Mouse (Mus musculus) testis, adult 2 months (tissue): Measurements from ENCODE around the gene Robo2. TPM values are rescaled to one million over a fixed set of nuclear protein-coding genes. Genes with fewer than 3 reads are reported as not detected.
"Not testable (repeated sequence)": the region's sequence is repeated elsewhere in the genome, so short reads cannot be mapped to it uniquely, and the experiment has no call there.

ENCODE experiments used
- H3K27ac ChIP-seq: fragments of 200-500 bp; 2 replicates; pipeline ENCODE4 v1.5.1; 2012; ENCODE audit warnings: low read depth, low read length; ENCODE audit not compliant: control insufficient read depth, insufficient read depth
- H3K27me3 ChIP-seq: fragments of 200-500 bp; 2 replicates; pipeline ENCODE4 v1.6.1; 2012; ENCODE audit warnings: mild to moderate bottlenecking, low read length, moderate library complexity; ENCODE audit not compliant: control insufficient read depth, insufficient read depth
- H3K36me3 ChIP-seq: fragments of 200-500 bp; 2 replicates; pipeline ENCODE4 v1.6.1; 2012; ENCODE audit warnings: mild to moderate bottlenecking, low read length; ENCODE audit not compliant: control insufficient read depth, insufficient read depth
- H3K4me1 ChIP-seq: fragments of 200-500 bp; 2 replicates; pipeline ENCODE4 v1.6.1; 2012; ENCODE audit warnings: low read length; ENCODE audit not compliant: control insufficient read depth, insufficient read depth
- H3K4me3 ChIP-seq: fragments of 200-500 bp; 2 replicates; pipeline ENCODE4 v1.5.1; 2012; ENCODE audit warnings: low read depth, mild to moderate bottlenecking, low read length, moderate library complexity, mixed read lengths; ENCODE audit not compliant: control insufficient read depth
- CTCF ChIP-seq: fragments of 200-500 bp; IDR thresholded peaks from 2 replicates; pipeline ENCODE4 v1.5.1; 2012; ENCODE audit warnings: low read depth, mild to moderate bottlenecking, inconsistent platforms, low read length, moderate library complexity; ENCODE audit not compliant: control insufficient read depth, insufficient read depth, insufficient replicate concordance
- POLR2A ChIP-seq: fragments of 200-500 bp; IDR thresholded peaks from 2 replicates; pipeline ENCODE4 v1.6.1; 2012; ENCODE audit warnings: low read depth, mild to moderate bottlenecking, inconsistent platforms, low read length, moderate library complexity; ENCODE audit not compliant: control insufficient read depth
- polyA plus RNA-seq: library from polyadenylated mRNA; depleted of rRNA; stranded (reverse); fragments of >200 nt; gene quantifications from 2 replicates; pipeline ENCODE4 v1.2.3, GENCODE M21; 2012

Robo2 gene
- polyA plus RNA-seq, 1 experiment: 0.15 TPM

GRCm38 (mm10) chr16:74167832-74168231 lies 243.8 kb downstream of the Robo2 start:
- no peaks in the 10 kb centered on the region for H3K27me3 ChIP-seq
- no peak overlapping the region for H3K4me3 ChIP-seq
- H3K27ac ChIP-seq: no peak overlapping the region
- no peaks in the 10 kb centered on the region for H3K36me3 ChIP-seq
- TF ChIP-seq POLR2A (no peak), CTCF (no peak)
- H3K4me1 ChIP-seq: no peaks in the 10 kb centered on the region

GRCm38 (mm10) chr16:74162041-74162440 lies 249.6 kb downstream of the Robo2 start:
- no peak overlapping the region for H3K27ac ChIP-seq
- H3K27me3 ChIP-seq: no peaks in the 10 kb centered on the region
- no peak overlapping the region for H3K4me3 ChIP-seq
- H3K4me1 ChIP-seq: no peaks in the 10 kb centered on the region
- no peak for TF ChIP-seq CTCF
- no peak for TF ChIP-seq POLR2A
- H3K36me3 ChIP-seq: no peaks in the 10 kb centered on the region

- no peak overlapping the region for H3K27ac ChIP-seq
- no peak overlapping the region for H3K4me3 ChIP-seq
- H3K36me3 ChIP-seq: no peaks in the 10 kb centered on the region
- H3K4me1 ChIP-seq: no peaks in the 10 kb centered on the region
- TF ChIP-seq CTCF (no peak), POLR2A (no peak)
- H3K27me3 ChIP-seq: no peaks in the 10 kb centered on the region
Observed at GRCm38 (mm10) chr16:74159189-74159588, 252.4 kb downstream of the Robo2 start.

- H3K36me3 ChIP-seq: no peaks in the 10 kb centered on the region
- H3K27me3 ChIP-seq: no peaks in the 10 kb centered on the region
- no peaks in the 10 kb centered on the region for H3K4me1 ChIP-seq
- H3K4me3 ChIP-seq: no peak overlapping the region
- no peak overlapping the region for H3K27ac ChIP-seq
- no peak for TF ChIP-seq POLR2A
- no peak for TF ChIP-seq CTCF
Observed at GRCm38 (mm10) chr16:74136181-74136580, 275.4 kb downstream of the Robo2 start.

GRCm38 (mm10) chr16:74132833-74133232 lies 278.8 kb downstream of the Robo2 start:
- no peak overlapping the region for H3K4me3 ChIP-seq
- no peaks in the 10 kb centered on the region for H3K36me3 ChIP-seq
- no peaks in the 10 kb centered on the region for H3K27me3 ChIP-seq
- no peak overlapping the region for H3K27ac ChIP-seq
- no peaks in the 10 kb centered on the region for H3K4me1 ChIP-seq
- TF ChIP-seq CTCF (no peak), POLR2A (no peak)

GRCm38 (mm10) chr16:74131370-74131769 lies 280.3 kb downstream of the Robo2 start:
- TF ChIP-seq CTCF (no peak), POLR2A (no peak)
- Histone ChIP-seq H3K36me3 (no peaks in the 10 kb centered on the region), H3K4me3 (no peak overlapping the region), H3K27me3 (no peaks in the 10 kb centered on the region), H3K4me1 (no peaks in the 10 kb centered on the region), H3K27ac (no peak overlapping the region)

- Histone ChIP-seq H3K4me3 (no peak overlapping the region), H3K27me3 (no peaks in the 10 kb centered on the region), H3K27ac (no peak overlapping the region), H3K4me1 (no peaks in the 10 kb centered on the region), H3K36me3 (no peaks in the 10 kb centered on the region)
- TF ChIP-seq CTCF (no peak), POLR2A (no peak)
Observed at GRCm38 (mm10) chr16:74128443-74128983, 283.1 kb downstream of the Robo2 start.

- TF ChIP-seq CTCF (no peak), POLR2A (no peak)
Observed at GRCm38 (mm10) chr16:74113155-74113554, 298.5 kb downstream of the Robo2 start.

GRCm38 (mm10) chr16:74111101-74111500 lies 300.5 kb downstream of the Robo2 start:
- H3K27ac ChIP-seq: no peak overlapping the region
- no peaks in the 10 kb centered on the region for H3K27me3 ChIP-seq
- TF ChIP-seq CTCF (no peak), POLR2A (no peak)
- H3K4me3 ChIP-seq: no peak overlapping the region
- H3K4me1 ChIP-seq: no peaks in the 10 kb centered on the region
- no peaks in the 10 kb centered on the region for H3K36me3 ChIP-seq

More at GRCm38 (mm10) chr16:74113155-74113554, 298.5 kb downstream of the Robo2 start:
- H3K4me3 ChIP-seq: no peak overlapping the region
- no peak overlapping the region for H3K27ac ChIP-seq
- H3K36me3 ChIP-seq: no peaks in the 10 kb centered on the region
- no peaks in the 10 kb centered on the region for H3K27me3 ChIP-seq
- H3K4me1 ChIP-seq: no peaks in the 10 kb centered on the region

GRCm38 (mm10) chr16:74104449-74104848 lies 307.2 kb downstream of the Robo2 start:
- not testable (repeated sequence) for H3K27ac ChIP-seq, H3K36me3 ChIP-seq, H3K27me3 ChIP-seq, H3K4me1 ChIP-seq
- H3K4me3 ChIP-seq: peak overlapping the region; percentile 55
